ENCODE assay signal across 17 mouse cellular contexts in the genomic region with DNA sequence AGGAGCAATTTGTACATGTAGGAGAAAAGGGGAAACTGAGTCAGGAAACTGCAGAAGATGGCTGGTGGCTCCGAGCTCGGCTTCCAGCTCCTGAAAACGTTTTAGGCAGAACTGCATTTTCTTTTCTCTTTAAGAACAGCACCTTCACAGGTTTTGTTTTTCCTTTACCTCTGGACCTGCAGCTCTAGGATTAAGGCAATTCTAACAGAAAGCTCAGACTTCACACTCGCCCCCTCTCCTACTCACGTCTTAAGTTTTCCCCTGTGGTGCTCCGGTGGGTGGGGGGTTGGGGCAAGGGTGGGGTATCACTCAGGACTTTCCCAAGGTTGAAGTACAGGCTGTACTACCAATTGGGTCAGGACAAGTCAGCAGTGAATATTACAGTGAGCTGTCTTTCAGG. TPM values are rescaled to one million over a fixed set of nuclear protein-coding genes. Genes with fewer than 3 reads are reported as not detected.
"Had no signal": no experiment of that assay in that cellular context is flagged by ENCODE, and none has a peak within 500 bp of the region (broad histone marks: within the 10 kb centered on the region; RNA-seq: fewer than 3 reads in every experiment).

No protein-coding gene starts in this region.

- H3K9me3 ChIP-seq: limb, embryonic 12.5 days; midbrain, embryonic 12.5 days; neural tube, embryonic 13.5 days had no signal

- H3K36me3 ChIP-seq: limb, embryonic 12.5 days; midbrain, embryonic 12.5 days; neural tube, embryonic 13.5 days had no signal

- H3K27me3 ChIP-seq: limb, embryonic 12.5 days; midbrain, embryonic 12.5 days; neural tube, embryonic 13.5 days had no signal

- H3K4me1 ChIP-seq: limb, embryonic 12.5 days; midbrain, embryonic 12.5 days; neural tube, embryonic 13.5 days had no signal

- H3K9ac ChIP-seq: limb, embryonic 12.5 days; liver, embryonic 14.5 days; midbrain, embryonic 12.5 days; neural tube, embryonic 13.5 days had no signal

- DNase-seq: kidney, adult 2 months; layer of hippocampus, adult 9-11 months; layer of hippocampus, postnatal 36 days; lung, postnatal 4 days; retina, postnatal 1 day; right cerebral cortex, postnatal 4 days; thymus, adult 18-20 months; thymus, postnatal 14 days had no signal

- H3K27ac ChIP-seq: kidney, postnatal 0 days; limb, embryonic 12.5 days; liver, embryonic 14.5 days; midbrain, embryonic 12.5 days; neural tube, embryonic 13.5 days had no signal

- ATAC-seq: midbrain, embryonic 16.5 days had no signal

- H3K4me2 ChIP-seq: limb, embryonic 12.5 days; midbrain, embryonic 12.5 days; neural tube, embryonic 13.5 days had no signal

- H3K4me3 ChIP-seq: limb, embryonic 12.5 days; midbrain, embryonic 12.5 days; neural tube, embryonic 13.5 days had no signal

RNA-seq across cellular contexts. Expression of a gene that starts 0.4 kb away (rescaled TPM):
- polyA plus RNA-seq: midbrain, embryonic 16.5 days had no signal

RNA-seq across cellular contexts. Expression of a gene that starts 26.5 kb away (rescaled TPM):
- polyA plus RNA-seq: kidney, adult 2 months; kidney, postnatal 0 days; limb, embryonic 12.5 days; liver, adult 2 months; liver, embryonic 14.5 days; lung, embryonic 16.5 days; midbrain, embryonic 12.5 days; neural tube, embryonic 13.5 days; spleen, adult 2 months had no signal

RNA-seq across cellular contexts. Expression of a gene that starts 26.6 kb away (rescaled TPM):
- polyA plus RNA-seq: kidney, adult 2 months; limb, embryonic 12.5 days; liver, adult 2 months; liver, embryonic 14.5 days; lung, embryonic 16.5 days; midbrain, embryonic 12.5 days; midbrain, embryonic 16.5 days; neural tube, embryonic 13.5 days; spleen, adult 2 months had no signal

RNA-seq across cellular contexts. Expression of a gene that starts 40.7 kb away (rescaled TPM):
- polyA plus RNA-seq: limb, embryonic 12.5 days; liver, adult 2 months; liver, embryonic 14.5 days; lung, embryonic 16.5 days; midbrain, embryonic 12.5 days; midbrain, embryonic 16.5 days; neural tube, embryonic 13.5 days; spleen, adult 2 months had no signal
